Mouse (Mus musculus): ENCODE measurements at regions not wholly inside any gene's neighbourhood (a gene's known extent, or its start where the extent isn't known, plus 50 kb on each side); places are given as distances from the start of the nearest gene placed in this dataset.

- Histone ChIP-seq H3K9me3 (replicated peaks; ENCODE audit: low read length) (no peaks in the 10 kb centered on the region), H3K27me3 (ENCODE audit: insufficient read depth, low read length) (no peaks in the 10 kb centered on the region), H3K4me2 (ENCODE audit: low read length) (no peak overlapping the region), H3K4me1 (replicated peaks; ENCODE audit: insufficient read depth, low read length) (peaks cover 4% of the 10 kb centered on the region; the same call in 1 of the 2 replicates), H3K36me3 (ENCODE audit: insufficient read depth, low read length) (no peaks in the 10 kb centered on the region), H3K9ac (ENCODE audit: low read depth, low read length) (no peak overlapping the region), H3K27ac (no peak overlapping the region), H3K4me3 (replicated peaks; ENCODE audit: low read depth, low read length) (no peak overlapping the region)
- TF ChIP-seq CTCF (IDR thresholded peaks at IDR 0.05; ENCODE audit: low read depth) = no peak
- DNase-seq (ENCODE audit: low spot score) (no peak), ATAC-seq (replicated peaks; ENCODE audit: low FRiP score, low read depth) (no peak)
- WGBS = 89% methylated on average over 3 of the region's 3 CpGs
Observed at GRCm38 (mm10) chr8:127859036-127859435, 499.4 kb upstream of the Nrp1 start.

DNA sequence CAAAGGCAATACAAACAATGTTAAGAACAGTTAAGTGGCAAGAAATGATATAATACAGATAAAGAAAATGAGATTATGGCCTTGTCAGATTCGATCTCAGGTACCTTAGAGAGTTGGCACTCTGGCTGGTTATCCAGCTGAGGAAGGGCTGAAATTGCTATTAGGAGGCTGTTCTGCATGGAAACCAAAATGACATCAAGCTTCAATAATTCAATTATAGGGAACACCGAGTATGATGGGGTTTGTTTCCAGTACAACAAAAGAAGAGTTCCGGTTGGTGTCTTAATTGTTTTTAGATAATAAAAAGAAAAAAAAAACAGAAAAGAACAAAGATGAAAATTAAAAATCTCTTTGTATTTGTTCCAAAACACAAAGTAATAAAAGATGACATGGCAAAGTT lies 498.0 kb upstream of the Nrp1 start:
- Histone ChIP-seq H3K9me3 (replicated peaks; ENCODE audit: low read length) (no peaks in the 10 kb centered on the region), H3K4me3 (replicated peaks; ENCODE audit: low read depth, low read length) (no peak overlapping the region), H3K4me2 (ENCODE audit: low read length) (no peak overlapping the region), H3K27me3 (ENCODE audit: insufficient read depth, low read length) (no peaks in the 10 kb centered on the region), H3K4me1 (replicated peaks; ENCODE audit: insufficient read depth, low read length) (peaks cover 4% of the 10 kb centered on the region; the same call in 1 of the 2 replicates), H3K27ac (no peak overlapping the region), H3K9ac (ENCODE audit: low read depth, low read length) (no peak overlapping the region), H3K36me3 (ENCODE audit: insufficient read depth, low read length) (no peaks in the 10 kb centered on the region)
- WGBS = 85% methylated on average over 3 of the region's 3 CpGs
- no peak for TF ChIP-seq CTCF (IDR thresholded peaks at IDR 0.05; ENCODE audit: low read depth)
- DNase-seq (ENCODE audit: low spot score) (no peak), ATAC-seq (replicated peaks; ENCODE audit: low FRiP score, low read depth) (no peak)

DNA sequence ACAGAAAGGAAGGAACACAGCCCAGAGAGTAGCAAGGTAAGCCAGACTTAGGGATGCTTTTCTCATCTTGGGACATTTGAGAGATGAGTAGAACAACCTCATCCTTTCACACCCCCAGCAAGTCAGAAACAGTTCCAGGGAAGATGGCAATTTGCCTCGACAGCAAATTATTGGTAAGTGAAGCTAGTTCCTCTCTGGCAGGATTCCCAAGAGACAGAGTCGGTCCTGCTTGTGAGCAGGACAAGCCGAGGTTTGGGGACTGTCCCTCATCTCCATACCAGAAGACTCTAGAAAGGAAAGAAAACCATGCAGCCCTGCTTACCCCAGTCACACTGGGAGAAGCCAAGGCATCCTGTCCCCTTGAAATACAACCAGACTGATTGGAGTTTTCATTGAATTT lies 497.5 kb upstream of the Nrp1 start:
- DNase-seq (ENCODE audit: low spot score) = peak; percentile 33
- peaks cover 4% of the 10 kb centered on the region; the same call in 1 of the 2 replicates for H3K4me1 ChIP-seq (replicated peaks; ENCODE audit: insufficient read depth, low read length)

DNA sequence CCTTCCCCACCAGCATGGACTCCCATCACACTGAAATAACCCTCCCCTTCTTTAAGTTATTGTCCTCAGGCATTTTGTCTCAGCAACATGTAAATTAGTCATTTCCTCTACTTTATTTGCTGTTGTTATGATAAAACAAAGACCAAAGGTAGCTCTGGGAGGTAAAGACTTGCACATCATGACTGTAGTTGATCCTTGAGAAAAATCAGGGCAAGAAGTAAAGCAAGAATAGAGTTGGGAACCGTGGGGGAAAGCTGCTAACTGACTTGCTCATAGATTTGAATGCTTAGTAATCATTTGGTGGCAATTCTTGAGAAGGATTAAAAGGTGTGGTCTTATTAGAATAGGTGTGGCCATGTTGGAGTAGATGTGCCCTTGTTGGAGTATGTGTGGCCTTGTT lies 473.8 kb upstream of the Nrp1 start:
- H3K9me3 ChIP-seq (replicated peaks; ENCODE audit: low read length) = no peaks in the 10 kb centered on the region; the same call in 1 of the 2 replicates
- no peak for ATAC-seq (replicated peaks; ENCODE audit: low FRiP score, low read depth)

More for the DNA sequence above, 497.5 kb upstream of the Nrp1 start:
- Histone ChIP-seq H3K9ac (ENCODE audit: low read depth, low read length) (no peak overlapping the region), H3K9me3 (replicated peaks; ENCODE audit: low read length) (no peaks in the 10 kb centered on the region), H3K36me3 (ENCODE audit: insufficient read depth, low read length) (no peaks in the 10 kb centered on the region), H3K4me2 (ENCODE audit: low read length) (no peak overlapping the region), H3K27me3 (ENCODE audit: insufficient read depth, low read length) (no peaks in the 10 kb centered on the region), H3K4me3 (replicated peaks; ENCODE audit: low read depth, low read length) (no peak overlapping the region), H3K27ac (no peak overlapping the region)
- TF ChIP-seq CTCF (IDR thresholded peaks at IDR 0.05; ENCODE audit: low read depth) = no peak
- ATAC-seq (replicated peaks; ENCODE audit: low FRiP score, low read depth) = no peak
- 49% methylated on average over 3 of the region's 3 CpGs for WGBS

GRCm38 (mm10) chr8:127885211-127885610 lies 473.2 kb upstream of the Nrp1 start:
- no peak overlapping the region for H3K9ac ChIP-seq (ENCODE audit: low read depth, low read length)
- no peak overlapping the region for H3K4me3 ChIP-seq (replicated peaks; ENCODE audit: low read depth, low read length)
- no peak overlapping the region for H3K27ac ChIP-seq
- TF ChIP-seq CTCF (IDR thresholded peaks at IDR 0.05; ENCODE audit: low read depth) = no peak
- no peaks in the 10 kb centered on the region for H3K36me3 ChIP-seq (ENCODE audit: insufficient read depth, low read length)
- no peaks in the 10 kb centered on the region for H3K4me1 ChIP-seq (replicated peaks; ENCODE audit: insufficient read depth, low read length)
- ATAC-seq (replicated peaks; ENCODE audit: low FRiP score, low read depth) = no peak
- H3K27me3 ChIP-seq (ENCODE audit: insufficient read depth, low read length) = no peaks in the 10 kb centered on the region
- no peaks in the 10 kb centered on the region; the same call in 1 of the 2 replicates for H3K9me3 ChIP-seq (replicated peaks; ENCODE audit: low read length)
- WGBS = 89% methylated on average over 3 of the region's 3 CpGs
- no peak for DNase-seq (ENCODE audit: low spot score)
- no peak overlapping the region for H3K4me2 ChIP-seq (ENCODE audit: low read length)

More for the DNA sequence above, 473.8 kb upstream of the Nrp1 start:
- no peak for TF ChIP-seq CTCF (IDR thresholded peaks at IDR 0.05; ENCODE audit: low read depth)
- H3K27me3 ChIP-seq (ENCODE audit: insufficient read depth, low read length) = no peaks in the 10 kb centered on the region
- no peak overlapping the region for H3K4me3 ChIP-seq (replicated peaks; ENCODE audit: low read depth, low read length)
- no peak overlapping the region for H3K4me2 ChIP-seq (ENCODE audit: low read length)
- DNase-seq (ENCODE audit: low spot score) = no peak
- no peak overlapping the region for H3K9ac ChIP-seq (ENCODE audit: low read depth, low read length)
- WGBS = 73% methylated on average over 1 of the region's 1 CpGs
- H3K4me1 ChIP-seq (replicated peaks; ENCODE audit: insufficient read depth, low read length) = no peaks in the 10 kb centered on the region
- no peaks in the 10 kb centered on the region for H3K36me3 ChIP-seq (ENCODE audit: insufficient read depth, low read length)
- H3K27ac ChIP-seq = no peak overlapping the region

DNA sequence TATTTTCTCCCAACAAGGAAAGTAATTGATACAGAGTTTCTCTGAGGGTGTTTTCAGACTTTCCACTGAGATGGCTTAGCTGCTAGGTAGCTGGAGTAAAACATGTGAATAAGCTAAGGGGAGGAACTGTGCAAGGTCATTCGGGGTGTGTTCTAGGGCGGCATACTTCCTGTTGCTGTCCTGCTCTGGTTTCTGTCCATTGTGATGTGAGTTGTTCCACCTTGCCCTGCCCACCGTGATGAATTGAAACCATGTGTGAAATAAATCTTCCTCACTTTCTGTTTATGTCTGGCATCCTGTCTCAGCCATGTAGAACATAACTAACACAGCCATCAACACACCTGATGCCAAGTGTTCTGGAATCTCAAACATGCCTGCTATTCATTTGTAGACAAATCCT lies 472.6 kb upstream of the Nrp1 start:
- ATAC-seq (replicated peaks; ENCODE audit: low FRiP score, low read depth) = no peak
- H3K4me2 ChIP-seq (ENCODE audit: low read length) = no peak overlapping the region
- no peak for DNase-seq (ENCODE audit: low spot score)
- no peaks in the 10 kb centered on the region for H3K4me1 ChIP-seq (replicated peaks; ENCODE audit: insufficient read depth, low read length)
- no peak overlapping the region for H3K9ac ChIP-seq (ENCODE audit: low read depth, low read length)
- H3K27me3 ChIP-seq (ENCODE audit: insufficient read depth, low read length) = no peaks in the 10 kb centered on the region
- no peak overlapping the region for H3K27ac ChIP-seq
- H3K4me3 ChIP-seq (replicated peaks; ENCODE audit: low read depth, low read length) = no peak overlapping the region
- TF ChIP-seq CTCF (IDR thresholded peaks at IDR 0.05; ENCODE audit: low read depth) = no peak
- no peaks in the 10 kb centered on the region; the same call in 1 of the 2 replicates for H3K9me3 ChIP-seq (replicated peaks; ENCODE audit: low read length)
- WGBS = 25% methylated on average over 3 of the region's 3 CpGs
- no peaks in the 10 kb centered on the region for H3K36me3 ChIP-seq (ENCODE audit: insufficient read depth, low read length)

GRCm38 (mm10) chr8:127890729-127891128 lies 467.7 kb upstream of the Nrp1 start:
- Histone ChIP-seq H3K27ac (no peak overlapping the region), H3K4me2 (ENCODE audit: low read length) (no peak overlapping the region), H3K36me3 (ENCODE audit: insufficient read depth, low read length) (no peaks in the 10 kb centered on the region), H3K27me3 (ENCODE audit: insufficient read depth, low read length) (no peaks in the 10 kb centered on the region), H3K9me3 (replicated peaks; ENCODE audit: low read length) (no peaks in the 10 kb centered on the region), H3K9ac (ENCODE audit: low read depth, low read length) (no peak overlapping the region), H3K4me3 (replicated peaks; ENCODE audit: low read depth, low read length) (no peak overlapping the region), H3K4me1 (replicated peaks; ENCODE audit: insufficient read depth, low read length) (no peaks in the 10 kb centered on the region)
- 55% methylated on average over 6 of the region's 6 CpGs for WGBS
- DNase-seq (ENCODE audit: low spot score) = no peak
- no peak for TF ChIP-seq CTCF (IDR thresholded peaks at IDR 0.05; ENCODE audit: low read depth)
- no peak for ATAC-seq (replicated peaks; ENCODE audit: low FRiP score, low read depth)
